Mouse (Mus musculus): Measurements from ENCODE around the gene D11Wsu47e. TPM values are rescaled to one million over a fixed set of nuclear protein-coding genes. Genes with fewer than 3 reads are reported as not detected.

The D11Wsu47e gene
- total RNA-seq, 2 experiments from 2014 or later, result 15.0 to 17.3 TPM

DNA sequence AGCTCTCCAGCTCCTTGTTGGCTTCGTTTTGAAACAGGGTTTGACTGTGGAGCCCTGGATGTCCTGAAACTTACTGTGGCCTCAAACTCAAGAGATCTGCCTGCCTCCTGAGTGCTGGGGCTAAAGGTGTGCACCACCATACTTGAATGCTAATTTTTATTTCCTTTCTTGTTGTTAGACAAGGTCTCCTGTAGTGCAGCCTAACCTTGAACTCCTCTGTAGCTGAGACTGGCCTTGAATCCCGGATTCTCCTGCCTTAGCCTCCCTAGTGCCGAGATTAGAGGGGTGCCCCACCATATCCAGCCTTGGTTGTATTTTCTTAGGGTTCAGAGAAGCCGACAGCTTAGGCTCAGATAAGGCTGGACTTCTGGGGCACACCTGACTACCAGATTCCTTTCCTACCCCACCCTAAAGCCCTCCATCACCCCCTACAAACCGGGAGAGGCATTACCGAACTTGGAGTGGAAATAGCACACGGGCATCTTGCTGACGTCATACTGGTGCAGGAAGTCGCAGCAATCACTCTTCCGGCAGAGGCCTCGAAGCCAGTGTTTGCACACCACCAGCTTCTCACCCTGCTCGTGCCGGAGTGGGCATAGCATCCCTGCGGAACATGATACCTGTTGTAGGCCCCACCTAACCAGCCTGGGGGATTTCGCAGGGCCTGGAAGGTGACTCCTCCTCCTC, 21.9 kb downstream of the D11Wsu47e start:
- DNase-seq, result no peak

DNA sequence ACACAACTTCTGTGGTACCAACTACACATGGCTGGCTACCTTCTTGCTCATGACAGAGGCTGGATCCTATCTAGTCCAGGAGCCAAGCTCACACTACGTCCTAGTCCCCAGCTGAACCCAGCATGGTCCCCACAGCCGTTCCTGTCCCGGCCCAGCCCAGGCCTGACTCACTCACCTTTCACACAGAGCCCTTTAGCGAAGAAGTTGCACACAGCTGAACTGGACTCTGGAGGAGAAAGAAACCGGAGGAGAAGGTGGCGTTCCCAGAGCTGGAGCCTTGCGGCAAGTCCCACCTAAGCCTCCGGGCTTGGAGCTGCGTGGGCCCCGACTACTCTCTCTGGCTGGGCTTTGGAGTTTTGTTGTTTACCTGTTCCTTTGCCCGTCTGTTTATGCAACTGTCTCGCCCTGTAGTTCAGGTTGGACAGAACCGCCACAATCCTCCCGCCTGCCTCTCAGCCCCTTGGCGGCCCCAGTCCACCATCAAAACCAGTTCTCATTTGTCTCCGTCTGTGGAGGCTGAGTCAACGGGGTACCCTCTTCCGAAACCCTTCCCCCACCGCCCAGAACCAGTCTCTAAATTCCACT, 24.5 kb downstream of the D11Wsu47e start:
- no peak for DNase-seq

DNA sequence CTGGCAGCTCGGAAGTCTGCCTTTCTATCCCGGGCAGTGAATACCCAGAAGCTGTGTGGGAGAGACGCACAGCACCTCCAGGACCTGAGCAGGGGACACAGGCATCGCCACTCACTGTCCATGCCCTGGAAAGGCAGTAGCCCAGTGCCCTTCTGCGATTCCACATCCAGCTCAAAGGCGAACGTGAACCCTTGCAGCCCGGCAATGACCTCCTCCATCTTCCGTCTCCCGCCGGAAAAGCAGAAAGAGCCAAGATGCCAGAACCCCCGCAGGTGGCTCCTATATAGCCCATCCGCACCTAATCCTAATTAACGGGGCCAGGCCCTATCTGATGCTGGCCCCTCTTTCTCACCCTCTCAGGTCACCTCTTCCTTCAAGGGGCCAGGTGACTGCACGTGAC, 25.1 kb downstream of the D11Wsu47e start:
- no peak for DNase-seq

DNA sequence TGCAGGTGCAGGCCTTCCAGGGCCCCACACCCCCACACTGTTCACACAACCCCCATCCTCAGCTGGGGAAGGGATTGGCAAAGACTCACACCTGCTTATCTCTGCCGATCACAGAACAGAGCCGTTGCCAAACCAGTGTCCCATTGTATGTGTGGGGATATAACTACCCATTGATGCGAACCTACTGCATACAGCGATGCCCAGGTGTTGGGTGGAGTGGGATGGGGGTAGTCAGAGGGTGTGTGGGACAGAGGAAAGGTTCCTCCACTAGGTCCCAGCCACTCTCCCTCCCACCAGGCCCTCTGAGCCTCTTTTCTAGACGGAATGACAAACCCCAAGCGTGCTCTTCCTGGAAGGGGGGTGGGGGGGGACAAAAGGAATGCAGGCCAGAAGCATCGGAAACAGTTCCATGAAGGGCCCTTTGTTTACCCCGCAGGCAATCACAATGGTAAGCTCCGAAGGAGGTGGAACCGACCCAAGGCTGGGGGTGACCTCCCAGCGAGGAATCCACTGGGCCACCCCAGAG, 25.6 kb downstream of the D11Wsu47e start, which contains the start of gene Cpsf4l:
Cpsf4l (minus strand) TSS at position 287 of the 526 bp plus-strand sequence.
- no peak for DNase-seq

DNA sequence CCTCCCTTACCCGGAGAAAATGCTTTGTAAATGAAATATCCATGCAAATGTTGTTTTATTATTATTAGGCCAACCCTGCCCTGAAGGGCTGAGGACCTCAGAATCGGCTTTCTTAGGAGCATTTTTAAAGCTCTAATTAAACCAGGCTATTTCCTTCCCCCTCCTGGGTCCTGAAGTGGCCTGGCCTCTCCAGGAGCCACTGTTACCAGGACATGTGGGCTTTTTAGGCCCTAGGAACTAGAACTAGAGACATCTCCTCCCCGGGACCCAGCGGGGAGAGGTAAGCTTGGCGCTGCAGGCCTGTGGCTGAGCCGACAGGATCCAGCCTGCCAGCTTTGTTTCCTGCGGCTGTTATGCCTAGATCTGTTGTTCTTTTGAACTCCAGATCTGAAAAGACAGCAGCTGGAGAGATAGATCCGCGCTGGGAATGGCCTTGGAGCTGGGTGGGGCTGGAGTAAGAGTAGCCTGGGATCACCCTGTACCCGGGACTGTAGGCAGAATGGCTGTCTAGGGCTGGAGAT, 26.1 kb downstream of the D11Wsu47e start:
- DNase-seq, result no peak

DNA sequence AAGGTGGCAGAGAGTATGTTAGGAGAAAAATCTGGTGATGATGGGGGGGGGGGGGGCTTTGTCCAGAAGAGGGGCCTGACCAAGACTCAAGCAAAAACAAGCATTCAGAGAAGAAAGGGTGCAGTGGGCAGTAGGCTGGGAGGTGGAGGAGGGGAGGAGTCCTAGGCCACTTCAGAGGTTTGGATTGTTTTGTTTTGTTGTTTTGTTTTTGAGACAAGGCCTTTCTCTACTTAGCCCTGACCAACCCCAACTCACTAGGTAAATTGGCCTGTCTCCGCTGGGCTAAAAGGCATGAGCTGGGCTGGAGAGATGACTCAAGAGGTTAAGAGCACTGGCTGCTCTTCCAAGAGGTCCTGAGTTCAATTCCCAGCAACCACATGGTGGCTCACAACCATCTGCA, 26.8 kb downstream of the D11Wsu47e start:
- DNase-seq, result no peak

DNA sequence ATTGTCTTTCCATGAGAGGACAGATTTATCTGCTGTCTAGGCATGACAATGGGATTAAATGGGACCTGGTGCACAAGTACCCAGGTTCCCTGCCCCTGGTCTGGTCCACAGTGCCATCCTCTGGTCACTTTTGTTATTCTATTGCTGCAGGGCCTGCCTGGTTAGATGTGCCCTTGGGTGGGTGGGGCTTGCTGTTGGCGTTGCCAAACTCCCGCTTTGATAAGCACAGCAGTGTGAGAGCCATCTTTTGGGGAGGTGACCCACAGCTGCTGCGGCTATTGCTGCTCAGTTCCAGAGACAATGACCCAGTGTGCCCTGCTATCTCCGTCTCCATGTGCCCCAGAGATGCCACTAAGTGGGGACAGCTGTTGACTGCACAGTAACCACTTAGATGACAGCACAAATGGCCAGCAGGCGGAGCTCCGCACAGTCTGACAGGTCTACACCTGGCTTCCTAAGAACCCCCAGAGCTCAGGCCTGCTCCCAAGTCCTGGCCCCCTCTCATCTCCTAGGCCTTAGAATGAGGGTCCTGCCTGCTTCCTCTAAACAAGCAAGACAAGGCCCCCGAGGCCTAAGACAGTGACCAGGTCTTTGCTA, 31.0 kb downstream of the D11Wsu47e start:
- no peak for DNase-seq

DNA sequence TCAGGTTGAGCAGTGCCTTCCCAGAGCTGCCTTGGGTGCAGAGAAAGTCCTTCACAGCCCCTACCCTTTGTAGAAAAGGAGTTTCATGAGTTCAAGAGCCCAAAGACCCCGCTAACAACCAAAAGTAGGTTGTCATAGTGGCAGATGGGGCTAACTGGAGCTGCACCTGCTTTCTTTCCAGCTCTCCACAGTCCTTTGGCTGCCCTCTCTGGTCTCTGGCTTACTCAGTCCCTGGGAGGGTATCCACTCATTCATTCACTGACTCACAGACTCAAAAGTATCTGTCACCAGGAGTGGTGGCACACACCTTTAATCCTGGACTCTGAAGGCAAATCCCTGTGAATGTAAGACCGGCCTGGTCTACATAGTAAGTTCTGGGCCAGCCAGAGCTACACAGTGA, 31.9 kb downstream of the D11Wsu47e start:
- DNase-seq, result no peak

DNA sequence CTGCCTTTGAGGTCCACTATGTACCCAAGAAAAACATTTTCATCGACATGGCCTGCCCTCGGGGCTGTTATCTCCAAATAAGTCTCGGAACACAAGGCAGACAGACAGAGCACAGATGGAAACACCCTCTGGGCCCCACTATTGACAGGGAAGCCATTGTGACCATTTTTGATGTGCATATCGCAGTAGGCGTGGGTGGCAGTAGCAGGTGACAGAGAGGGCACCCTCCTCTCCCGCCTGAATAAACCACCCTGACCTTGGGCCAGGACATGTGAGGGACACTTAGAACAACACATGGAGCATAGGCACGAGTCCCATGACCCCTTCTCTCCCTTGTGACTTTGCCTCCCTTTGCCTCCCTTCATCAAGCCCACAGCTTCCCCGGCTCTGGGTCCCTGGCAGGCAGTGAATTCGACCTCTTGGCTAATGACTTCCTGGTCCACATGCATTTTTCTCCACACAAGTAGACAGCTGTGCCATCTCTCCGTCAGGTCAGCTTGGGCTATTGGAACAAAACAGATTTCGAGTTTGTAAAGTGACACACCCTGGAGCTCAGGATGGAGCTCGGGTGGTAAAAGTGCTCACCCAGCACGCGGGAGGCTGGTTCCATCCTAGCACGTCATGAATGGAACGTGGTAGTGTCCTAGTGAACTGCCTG, 33.7 kb downstream of the D11Wsu47e start:
- no peak for DNase-seq

DNA sequence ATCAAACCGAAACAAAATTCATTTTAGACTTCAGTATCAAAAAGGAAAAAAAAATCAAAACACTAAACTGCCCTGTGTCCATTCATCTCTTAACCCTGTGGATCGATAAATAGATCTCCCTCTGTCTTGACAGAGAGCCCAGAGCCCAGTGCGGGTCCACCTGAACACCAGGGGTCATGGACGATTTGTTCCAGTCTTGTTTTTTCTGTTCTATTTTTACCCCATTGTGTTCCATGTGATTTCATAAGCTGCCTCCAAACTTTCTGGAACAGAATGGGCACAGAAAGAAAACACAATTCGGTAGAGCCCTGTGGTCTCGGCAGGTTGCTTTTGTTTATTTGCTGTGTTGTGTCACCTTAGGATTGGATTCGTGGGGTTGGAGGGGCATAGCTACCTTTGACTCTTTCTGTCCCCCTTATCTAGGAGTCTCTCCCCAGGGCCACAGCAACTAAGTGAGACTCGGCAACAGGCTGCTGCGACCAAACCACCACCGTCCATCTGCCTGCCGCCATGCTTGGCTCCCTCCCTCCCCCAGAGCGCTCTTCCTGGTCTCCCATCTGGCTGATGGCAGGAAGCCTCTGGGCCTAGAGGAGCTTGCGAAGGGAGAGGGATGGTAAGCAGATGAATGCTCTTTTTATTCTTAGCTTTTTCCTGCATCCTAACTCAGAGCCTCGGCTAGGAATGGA, 38.3 kb downstream of the D11Wsu47e start:
- DNase-seq, result peak; percentile 51 to 59

DNA sequence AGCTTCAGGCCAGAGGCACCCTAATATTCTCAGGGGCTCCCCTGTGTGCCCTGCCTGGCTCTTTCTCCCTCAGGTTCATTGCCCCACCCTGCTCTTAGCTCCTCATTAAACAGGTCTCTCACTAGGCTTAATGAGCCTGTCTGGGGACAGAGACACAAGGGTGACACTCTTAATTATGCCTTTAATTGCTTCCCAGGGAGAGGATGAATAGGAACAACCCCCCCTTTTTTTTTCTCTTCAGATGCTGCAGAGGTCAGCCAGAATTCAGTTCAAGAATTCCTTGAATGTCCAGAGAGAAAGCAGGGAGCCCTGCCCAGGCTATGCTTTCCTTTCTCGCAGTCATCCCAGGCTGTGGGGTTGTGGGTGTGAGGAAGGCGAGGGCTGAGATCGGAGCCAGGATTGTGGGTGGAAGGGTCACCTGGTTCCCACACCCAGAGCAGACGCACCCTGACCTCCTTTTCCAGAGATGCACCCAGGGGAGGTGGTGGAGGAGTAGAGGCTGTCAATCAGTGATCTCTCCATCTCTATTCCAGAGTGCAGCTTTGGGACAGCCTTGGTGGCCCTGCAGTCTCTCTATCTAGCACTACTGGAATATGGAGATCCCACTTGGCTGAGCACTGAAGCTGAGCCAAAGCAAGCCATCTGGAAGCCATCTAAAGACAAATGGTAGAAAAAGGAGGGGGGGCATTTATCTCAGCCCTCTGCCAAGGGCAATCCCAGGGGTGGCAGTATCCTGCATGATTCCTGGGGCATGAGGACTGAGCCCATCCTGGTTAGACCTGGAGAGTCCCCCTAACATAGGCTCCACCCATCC, 41.2 kb downstream of the D11Wsu47e start:
- no peak for DNase-seq

DNA sequence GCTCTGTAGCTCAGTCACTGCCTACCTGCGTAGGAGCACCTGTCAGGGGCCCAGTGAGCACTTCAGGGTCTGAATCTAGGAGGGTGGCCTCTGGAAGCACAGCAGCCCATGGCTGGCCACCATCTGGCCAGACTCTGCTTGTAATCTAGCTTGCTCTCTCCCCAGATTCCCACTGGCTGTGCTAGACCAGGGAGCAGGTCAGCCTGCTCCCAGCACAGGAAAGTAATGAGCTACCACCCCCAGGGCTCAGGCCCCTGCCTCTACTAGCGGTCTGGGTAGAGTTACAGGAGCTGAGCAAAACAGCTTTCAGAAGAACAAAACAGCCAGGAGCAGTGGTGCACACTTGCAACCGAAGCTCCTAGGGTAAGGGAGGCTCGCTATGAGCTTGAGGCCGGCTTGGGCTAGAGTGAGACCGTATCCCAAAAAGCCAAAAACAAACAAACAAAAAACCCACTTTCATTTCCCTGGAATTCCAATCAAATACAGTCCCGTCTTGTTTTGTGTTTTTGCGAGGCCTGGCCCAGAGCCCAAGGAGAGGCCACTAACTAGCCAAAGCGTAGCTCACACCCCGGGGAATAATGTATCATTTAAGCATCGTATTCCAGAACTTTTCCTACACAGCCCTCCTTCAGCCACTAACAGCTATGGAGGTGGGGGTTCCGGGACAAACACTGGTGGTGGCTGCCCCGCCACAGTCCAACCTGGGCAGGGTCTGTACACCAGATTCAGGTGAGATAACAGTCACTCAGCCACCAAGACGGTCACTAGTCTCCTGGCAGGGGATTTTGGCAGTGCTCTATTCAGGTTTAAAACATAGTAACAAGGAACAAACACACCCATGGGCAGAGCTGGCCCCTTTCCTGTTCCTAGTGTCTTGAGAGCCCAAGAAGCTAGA, 43.0 kb downstream of the D11Wsu47e start:
- no peak for DNase-seq

DNA sequence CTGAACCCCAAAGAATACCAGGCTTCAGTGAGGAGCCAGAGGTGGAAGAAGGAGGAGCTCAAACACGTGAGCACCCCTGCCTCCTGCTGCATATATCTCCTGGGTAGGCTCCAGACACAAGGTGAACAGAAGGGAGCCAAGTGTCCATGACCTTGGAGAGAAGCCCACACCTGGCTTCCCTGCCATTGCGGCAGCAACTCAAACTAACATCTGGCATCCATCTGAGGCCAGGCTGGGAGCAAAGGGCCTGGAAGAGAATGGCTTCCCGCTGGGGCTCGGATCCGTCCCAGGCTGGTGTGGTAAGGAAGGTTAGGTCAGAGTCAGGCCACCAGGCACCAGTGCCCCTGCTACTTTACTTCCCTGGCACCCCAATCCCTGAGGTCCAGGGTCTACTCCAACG, 43.8 kb downstream of the D11Wsu47e start:
- no peak for DNase-seq

DNA sequence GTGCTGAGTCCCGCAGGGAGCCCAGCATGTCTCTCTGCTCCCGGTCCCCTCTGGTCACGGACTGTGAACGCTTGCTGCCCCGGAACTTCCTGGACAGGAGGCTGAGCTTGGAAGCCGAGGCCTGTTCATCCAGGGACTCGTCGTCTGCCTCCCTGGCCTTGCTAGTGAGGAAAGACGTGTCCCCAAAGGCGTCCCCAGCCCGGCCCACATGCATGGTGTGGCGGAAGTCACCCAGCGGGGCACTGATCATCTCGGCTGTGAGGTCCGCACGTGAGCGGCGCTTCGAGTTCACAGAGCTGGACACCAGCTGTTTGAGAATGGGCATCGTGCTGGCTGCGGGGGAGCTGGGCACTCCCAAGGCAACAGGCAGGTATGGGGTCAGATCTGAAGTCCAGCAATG, 45.0 kb downstream of the D11Wsu47e start:
- no peak for DNase-seq

DNA sequence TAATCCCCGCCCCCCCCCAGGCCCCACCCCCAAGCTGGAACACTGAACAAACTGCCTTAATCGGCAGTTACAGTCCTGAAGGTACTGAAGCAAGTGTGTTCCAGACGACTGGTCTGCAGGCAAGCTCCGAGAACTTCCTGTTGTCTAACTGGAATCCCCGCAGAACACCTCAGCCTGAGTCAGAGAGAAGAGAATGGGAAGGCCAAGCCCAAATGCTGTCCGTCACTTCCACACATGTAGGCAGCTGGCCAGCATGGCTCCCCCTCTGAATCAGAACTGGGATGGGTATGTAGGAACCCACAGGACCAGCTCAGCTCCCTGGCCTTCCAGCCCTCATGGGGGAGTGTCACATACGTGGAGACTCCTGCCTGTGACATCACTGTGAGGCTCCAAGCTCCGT, 45.7 kb downstream of the D11Wsu47e start:
- DNase-seq, result no peak

DNA sequence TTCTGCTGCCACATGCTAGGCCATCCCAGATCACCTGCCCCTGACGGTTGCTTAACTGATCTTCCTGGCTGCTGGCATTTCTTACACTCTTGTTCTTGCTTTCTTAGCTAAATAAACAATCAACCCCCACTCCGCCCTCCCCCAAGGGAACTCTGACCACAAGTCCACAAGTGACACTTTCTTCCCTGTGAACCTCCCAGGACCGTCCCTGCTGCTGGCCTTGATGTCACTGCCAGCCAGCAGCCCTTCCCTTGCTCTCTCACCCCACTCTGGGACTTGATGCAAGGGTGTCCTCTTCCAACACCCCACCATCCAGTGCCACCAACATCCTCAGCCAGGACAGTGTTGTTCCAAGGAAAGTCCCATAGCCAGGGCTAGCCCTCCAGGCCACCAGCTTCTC, 46.7 kb downstream of the D11Wsu47e start:
- DNase-seq, result no peak

DNA sequence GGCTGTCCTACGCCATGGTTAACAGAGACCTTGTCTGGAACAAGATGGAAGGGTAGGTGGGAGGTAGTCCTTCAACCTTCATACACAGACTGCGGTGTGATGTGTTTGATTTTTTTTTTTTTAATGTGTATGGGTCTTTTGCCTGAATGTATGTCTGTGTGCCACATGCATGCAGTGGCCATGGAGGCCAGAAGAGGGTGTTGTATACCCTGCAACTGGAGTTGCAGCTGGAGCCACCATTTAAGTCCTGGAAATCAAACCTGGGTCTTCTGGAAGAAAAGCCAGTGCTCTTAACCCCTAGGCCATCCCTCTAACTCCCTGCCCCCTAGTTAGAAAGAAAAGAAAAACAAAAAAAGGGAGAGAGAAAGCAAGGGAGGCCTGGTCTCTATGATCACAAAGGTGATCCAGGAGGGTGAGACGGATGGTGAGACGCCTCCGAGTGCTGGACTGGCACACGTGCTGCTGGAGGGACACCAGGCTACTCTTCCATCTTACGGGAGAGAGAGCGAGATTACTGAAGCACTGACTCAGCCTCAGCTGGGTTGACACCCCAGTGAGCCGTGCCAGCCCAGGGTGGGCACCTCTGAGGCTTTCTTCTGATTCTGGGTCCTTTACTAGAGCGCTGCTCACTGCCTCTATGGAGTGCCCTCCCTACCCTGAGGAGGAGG, 47.9 kb downstream of the D11Wsu47e start:
- DNase-seq, result no peak

DNA sequence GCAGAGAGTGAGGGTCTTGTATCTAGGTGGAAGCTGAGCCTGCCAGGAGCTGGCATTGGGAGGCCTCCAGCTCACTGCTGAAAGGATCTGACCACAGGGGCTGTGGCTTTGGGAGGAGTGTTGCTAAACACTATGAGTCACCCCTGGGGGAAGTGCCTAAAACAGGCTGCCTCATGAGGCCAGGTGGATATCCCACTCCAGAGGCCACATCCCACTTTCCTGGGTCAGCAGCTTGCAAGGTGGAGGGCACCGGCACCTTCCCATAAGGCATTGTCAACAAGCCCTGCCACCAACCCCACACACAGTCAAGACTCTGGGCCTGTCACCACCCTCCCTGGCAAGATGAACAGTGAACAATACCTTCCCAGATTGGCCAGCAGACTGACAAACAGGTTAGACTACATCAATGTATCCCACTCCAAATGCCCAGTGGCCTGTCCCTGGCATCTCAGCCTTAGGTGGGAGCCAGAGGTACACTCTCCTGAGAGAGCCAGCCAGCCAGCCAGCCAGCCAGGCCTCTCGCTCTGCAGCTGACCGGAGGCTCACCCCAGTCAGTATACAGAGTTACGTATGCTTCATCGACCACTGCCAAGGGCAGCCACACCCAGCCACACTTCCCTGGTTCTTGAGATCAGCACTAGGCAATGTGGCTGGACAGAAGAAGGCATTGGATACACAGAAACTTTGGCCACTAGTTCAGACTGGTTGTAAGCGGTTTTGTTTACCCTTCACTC, 49.6 kb downstream of the D11Wsu47e start:
- DNase-seq, result no peak

DNA sequence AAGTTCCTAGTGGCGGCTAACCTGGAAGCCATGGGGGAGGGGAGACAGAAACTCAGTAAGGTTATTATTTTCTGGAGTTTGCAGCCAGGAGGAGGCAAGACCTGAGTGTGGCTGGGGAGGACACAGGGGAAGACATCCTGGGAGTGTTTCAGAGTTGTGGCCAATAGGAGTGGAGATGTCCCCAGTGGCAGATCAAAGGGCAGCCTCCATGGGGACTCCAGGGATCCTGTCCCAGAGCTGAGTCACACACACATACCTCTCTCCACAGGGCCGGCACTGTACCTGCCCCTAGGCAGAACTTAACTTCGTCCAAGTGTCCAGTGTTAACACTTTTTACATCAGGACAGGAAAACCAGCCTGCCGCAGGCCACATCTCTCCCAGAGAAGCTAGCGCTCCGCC, 50.9 kb downstream of the D11Wsu47e start:
- no peak for DNase-seq

Data from layer of hippocampus, postnatal 36 days (tissue).